Mouse (Mus musculus) forebrain, embryonic 16.5 days (tissue): Measurements from ENCODE around the gene Rnpep. TPM values are rescaled to one million over a fixed set of nuclear protein-coding genes. Genes with fewer than 3 reads are reported as not detected.
"Not testable (repeated sequence)": the region's sequence is repeated elsewhere in the genome, so short reads cannot be mapped to it uniquely, and the experiment has no call there.

Source experiments
- ATAC-seq: fragments of 200-750 bp; cut with Nextera tagmentation; 2 replicates; pipeline ENCODE4 v1.8.0; 2017; ENCODE audit warnings: mild to moderate bottlenecking, moderate library complexity
- H3K27ac ChIP-seq: fragments of 300-500 bp; sonication (generic); 2 replicates; pipeline ENCODE4 v1.5.1; 2014; ENCODE audit warnings: low read length, control low read depth
- H3K27me3 ChIP-seq: fragments of 300-500 bp; sonication (generic); replicated peaks from 2 replicates; pipeline ENCODE4 v1.6.1; 2014; ENCODE audit warnings: low read length; ENCODE audit not compliant: control insufficient read depth, insufficient read depth
- H3K36me3 ChIP-seq: fragments of 300-500 bp; sonication (generic); 2 replicates; pipeline ENCODE4 v1.6.1; 2014; ENCODE audit not compliant: control insufficient read depth, insufficient read depth
- H3K4me1 ChIP-seq: fragments of 300-500 bp; sonication (generic); replicated peaks from 2 replicates; pipeline ENCODE4 v1.6.1; 2014; ENCODE audit warnings: low read length; ENCODE audit not compliant: control insufficient read depth, insufficient read depth
- H3K4me2 ChIP-seq: fragments of 300-500 bp; sonication (generic); 2 replicates; pipeline ENCODE4 v1.6.1; 2014; ENCODE audit warnings: mild to moderate bottlenecking, low read length, control low read depth
- H3K4me3 ChIP-seq: fragments of 300-500 bp; sonication (generic); replicated peaks from 2 replicates; pipeline ENCODE4 v1.5.1; 2014; ENCODE audit warnings: mild to moderate bottlenecking, low read length, control low read depth
- H3K9ac ChIP-seq: fragments of 300-500 bp; sonication (generic); replicated peaks from 2 replicates; pipeline ENCODE4 v1.6.1; 2014; ENCODE audit warnings: low read depth, low read length, control low read depth
- H3K9me3 ChIP-seq: fragments of 300-500 bp; sonication (generic); 2 replicates; pipeline ENCODE4 v1.6.1; 2016; ENCODE audit warnings: low read length; ENCODE audit not compliant: control insufficient read depth
- WGBS: fragments of 180-500 bp; shearing (Covaris S2); extraction: QIAGEN DNeasy Blood & Tissue Kit; methylation state at CpG from one replicate; pipeline ENCODE4 v1.1.7; 2014; 5-methylcytosine and 5-hydroxymethylcytosine counted together
- polyA plus RNA-seq: library from polyadenylated mRNA; unstranded; fragments of >200 nt; fragmentation: Nextera tagmentation; extraction: Ambion mirVana; gene quantifications from 2 replicates; pipeline ENCODE4 v1.2.1, GENCODE M21; 2015

Rnpep gene
- polyA plus RNA-seq, 1 experiment from 2014 or later = 100 TPM

- Histone ChIP-seq H3K27me3 (no peaks in the 10 kb centered on the region), H3K9me3 (no peaks in the 10 kb centered on the region), H3K4me3 (peak overlapping the region; percentile 46), H3K9ac (peak overlapping the region; percentile 46), H3K27ac (0 out of 2 replicates have a peak overlapping the region, but pooled peaks have one; percentile 31), H3K4me2 (peak overlapping the region; percentile 53), H3K36me3 (no peaks in the 10 kb centered on the region), H3K4me1 (peaks cover 8% of the 10 kb centered on the region)
- WGBS = 2% methylated on average over 15 of the region's 15 CpGs
- peak; percentile 88 for ATAC-seq
Measured at GRCm38 (mm10) chr1:135248434-135248850, 35.4 kb downstream of the Rnpep start.

GRCm38 (mm10) chr1:135244014-135244413 is 39.9 kb downstream of the Rnpep start:
- H3K9me3 ChIP-seq = no peaks in the 10 kb centered on the region
- H3K27ac ChIP-seq = no peak overlapping the region
- 79% methylated on average over 8 of the region's 8 CpGs for WGBS
- H3K9ac ChIP-seq = no peak overlapping the region
- H3K4me3 ChIP-seq = no peak overlapping the region
- no peaks in the 10 kb centered on the region for H3K36me3 ChIP-seq
- no peak overlapping the region for H3K4me2 ChIP-seq
- no peaks in the 10 kb centered on the region for H3K27me3 ChIP-seq
- peaks cover 8% of the 10 kb centered on the region for H3K4me1 ChIP-seq
- ATAC-seq = no peak

- not testable (repeated sequence) for H3K27me3 ChIP-seq, H3K27ac ChIP-seq, H3K4me1 ChIP-seq, ATAC-seq, H3K4me2 ChIP-seq, H3K36me3 ChIP-seq, H3K9me3 ChIP-seq, H3K9ac ChIP-seq, H3K4me3 ChIP-seq
- 87% methylated on average over 4 of the region's 4 CpGs for WGBS
Measured at GRCm38 (mm10) chr1:135240206-135240605, 43.7 kb downstream of the Rnpep start.

GRCm38 (mm10) chr1:135237131-135237851 is 46.6 kb downstream of the Rnpep start:
- no peak overlapping the region for H3K4me3 ChIP-seq
- no peak for ATAC-seq
- no peaks in the 10 kb centered on the region for H3K9me3 ChIP-seq
- H3K4me2 ChIP-seq = no peak overlapping the region
- no peaks in the 10 kb centered on the region for H3K36me3 ChIP-seq
- H3K9ac ChIP-seq = no peak overlapping the region
- H3K4me1 ChIP-seq = no peaks in the 10 kb centered on the region
- WGBS = 74% methylated on average over 12 of the region's 12 CpGs
- no peaks in the 10 kb centered on the region for H3K27me3 ChIP-seq
- no peak overlapping the region for H3K27ac ChIP-seq

GRCm38 (mm10) chr1:135234771-135235170 is 49.1 kb downstream of the Rnpep start:
- H3K27ac ChIP-seq = no peak overlapping the region
- no peaks in the 10 kb centered on the region for H3K36me3 ChIP-seq
- no peak overlapping the region for H3K4me2 ChIP-seq
- no peaks in the 10 kb centered on the region for H3K27me3 ChIP-seq
- ATAC-seq = no peak
- WGBS = 90% methylated on average over 12 of the region's 12 CpGs
- H3K9me3 ChIP-seq = no peaks in the 10 kb centered on the region
- no peak overlapping the region for H3K4me3 ChIP-seq
- H3K9ac ChIP-seq = no peak overlapping the region
- H3K4me1 ChIP-seq = no peaks in the 10 kb centered on the region

- Histone ChIP-seq H3K9ac (no peak overlapping the region), H3K27ac (no peak overlapping the region), H3K36me3 (no peaks in the 10 kb centered on the region), H3K4me3 (no peak overlapping the region), H3K27me3 (no peaks in the 10 kb centered on the region), H3K4me2 (no peak overlapping the region), H3K9me3 (no peaks in the 10 kb centered on the region), H3K4me1 (no peaks in the 10 kb centered on the region)
- no peak for ATAC-seq
- 91% methylated on average over 6 of the region's 6 CpGs for WGBS
Measured at GRCm38 (mm10) chr1:135233961-135234360, 49.9 kb downstream of the Rnpep start.

GRCm38 (mm10) chr1:135231878-135232277 is 52.0 kb downstream of the Rnpep start:
- H3K4me1 ChIP-seq, H3K9ac ChIP-seq, H3K27ac ChIP-seq, ATAC-seq, H3K4me3 ChIP-seq, H3K9me3 ChIP-seq, H3K4me2 ChIP-seq, H3K27me3 ChIP-seq, H3K36me3 ChIP-seq: not testable (repeated sequence)
- WGBS = 80% methylated on average over 20 of the region's 20 CpGs

- Histone ChIP-seq H3K9ac (no peak overlapping the region), H3K9me3 (no peaks in the 10 kb centered on the region), H3K27ac (no peak overlapping the region), H3K4me2 (no peak overlapping the region), H3K27me3 (no peaks in the 10 kb centered on the region), H3K36me3 (no peaks in the 10 kb centered on the region), H3K4me1 (no peaks in the 10 kb centered on the region), H3K4me3 (no peak overlapping the region)
- ATAC-seq = no peak
- WGBS = 83% methylated on average over 13 of the region's 13 CpGs
Measured at GRCm38 (mm10) chr1:135227339-135227950, 56.4 kb downstream of the Rnpep start.

GRCm38 (mm10) chr1:135224981-135225604 is 58.8 kb downstream of the Rnpep start:
- Histone ChIP-seq H3K4me1 (no peaks in the 10 kb centered on the region), H3K4me2 (no peak overlapping the region), H3K27me3 (no peaks in the 10 kb centered on the region), H3K9ac (no peak overlapping the region), H3K36me3 (no peaks in the 10 kb centered on the region), H3K9me3 (no peaks in the 10 kb centered on the region), H3K27ac (no peak overlapping the region), H3K4me3 (no peak overlapping the region)
- ATAC-seq = no peak
- WGBS = 65% methylated on average over 6 of the region's 6 CpGs
